Mouse (Mus musculus) heart, embryonic 15.5 days (tissue): ENCODE measurements around the gene Arsg. TPM values are rescaled to one million over a fixed set of nuclear protein-coding genes. Genes with fewer than 3 reads are reported as not detected.
"Not testable (repeated sequence)": the region's sequence is repeated elsewhere in the genome, so short reads cannot be mapped to it uniquely, and the experiment has no call there.

Experiments
- ATAC-seq: fragments of 200-750 bp; cut with Nextera tagmentation; replicated peaks from 2 replicates; pipeline ENCODE4 v1.8.0; 2017; ENCODE audit warnings: low read depth, moderate TSS enrichment; ENCODE audit not compliant: insufficient number of reproducible peaks, insufficient read depth, low FRiP score
- H3K27ac ChIP-seq: fragments of 300-500 bp; sonication (generic); 2 replicates; pipeline ENCODE4 v1.5.1; 2015; ENCODE audit warnings: mild to moderate bottlenecking, inconsistent platforms
- H3K27me3 ChIP-seq: fragments of 300-500 bp; sonication (generic); 2 replicates; pipeline ENCODE4 v1.6.1; 2015; ENCODE audit warnings: inconsistent platforms
- H3K36me3 ChIP-seq: fragments of 300-500 bp; sonication (generic); 2 replicates; pipeline ENCODE4 v1.6.1; 2015; ENCODE audit warnings: mild to moderate bottlenecking, inconsistent platforms
- H3K4me1 ChIP-seq: fragments of 300-500 bp; sonication (generic); replicated peaks from 2 replicates; pipeline ENCODE4 v1.6.1; 2015; ENCODE audit warnings: inconsistent platforms
- H3K4me2 ChIP-seq: fragments of 300-500 bp; sonication (generic); 2 replicates; pipeline ENCODE4 v1.6.1; 2015; ENCODE audit warnings: inconsistent platforms, mild to moderate bottlenecking, moderate library complexity
- H3K4me3 ChIP-seq: fragments of 300-500 bp; sonication (generic); 2 replicates; pipeline ENCODE4 v1.5.1; 2015; ENCODE audit warnings: mild to moderate bottlenecking, inconsistent platforms
- H3K9ac ChIP-seq: fragments of 300-500 bp; sonication (generic); 2 replicates; pipeline ENCODE4 v1.6.1; 2015; ENCODE audit warnings: mild to moderate bottlenecking, inconsistent platforms
- H3K9me3 ChIP-seq: fragments of 300-500 bp; sonication (generic); replicated peaks from 2 replicates; pipeline ENCODE4 v1.6.1; 2016; ENCODE audit warnings: inconsistent platforms
- WGBS: fragments of 180-500 bp; shearing (Covaris S2); methylation state at CpG from one replicate; pipeline ENCODE4 v1.1.7; 2015; ENCODE audit warnings: mixed read lengths; 5-methylcytosine and 5-hydroxymethylcytosine counted together
- polyA plus RNA-seq: library from polyadenylated mRNA; unstranded; fragments of >200 nt; fragmentation: Nextera tagmentation; extraction: Ambion mirVana; gene quantifications from 2 replicates; pipeline ENCODE4 v1.2.1, GENCODE M21; 2015

Arsg gene
- polyA plus RNA-seq, 1 experiment from 2014 or later: 2.7 TPM

- 69% methylated on average over 16 of the region's 16 CpGs for WGBS
- Histone ChIP-seq H3K4me2 (no peak overlapping the region), H3K27ac (no peak overlapping the region), H3K27me3 (peaks cover 2% of the 10 kb centered on the region; the same call in 1 of the 2 replicates), H3K9ac (no peak overlapping the region), H3K36me3 (no peaks in the 10 kb centered on the region), H3K9me3 (no peaks in the 10 kb centered on the region), H3K4me3 (no peak overlapping the region), H3K4me1 (no peaks in the 10 kb centered on the region; the same call in 1 of the 2 replicates)
- no peak for ATAC-seq
Measured at GRCm38 (mm10) chr11:109479575-109480285, 6.6 kb downstream of the Arsg start.

- no peak for ATAC-seq
Measured at GRCm38 (mm10) chr11:109480440-109480839, 7.3 kb downstream of the Arsg start.

GRCm38 (mm10) chr11:109485398-109486045 lies 12.3 kb downstream of the Arsg start:
- no peaks in the 10 kb centered on the region for H3K27me3 ChIP-seq
- H3K4me3 ChIP-seq: no peak overlapping the region
- WGBS: 80% methylated on average over 15 of the region's 15 CpGs
- H3K36me3 ChIP-seq: no peaks in the 10 kb centered on the region
- no peaks in the 10 kb centered on the region for H3K4me1 ChIP-seq
- no peak overlapping the region for H3K9ac ChIP-seq
- H3K4me2 ChIP-seq: no peak overlapping the region
- no peaks in the 10 kb centered on the region for H3K9me3 ChIP-seq
- no peak overlapping the region for H3K27ac ChIP-seq
- no peak for ATAC-seq

More at GRCm38 (mm10) chr11:109480440-109480839, 7.3 kb downstream of the Arsg start:
- Histone ChIP-seq H3K36me3 (no peaks in the 10 kb centered on the region), H3K9me3 (no peaks in the 10 kb centered on the region), H3K27me3 (no peaks in the 10 kb centered on the region), H3K4me2 (no peak overlapping the region), H3K9ac (no peak overlapping the region), H3K4me1 (no peaks in the 10 kb centered on the region; the same call in 1 of the 2 replicates), H3K27ac (no peak overlapping the region), H3K4me3 (no peak overlapping the region)
- WGBS: 57% methylated on average over 8 of the region's 8 CpGs

GRCm38 (mm10) chr11:109487111-109487510 lies 13.9 kb downstream of the Arsg start:
- Histone ChIP-seq H3K9me3 (no peaks in the 10 kb centered on the region), H3K36me3 (no peaks in the 10 kb centered on the region), H3K27me3 (no peaks in the 10 kb centered on the region), H3K27ac (no peak overlapping the region), H3K4me2 (no peak overlapping the region), H3K4me3 (no peak overlapping the region), H3K9ac (no peak overlapping the region), H3K4me1 (no peaks in the 10 kb centered on the region)
- no peak for ATAC-seq
- WGBS: 53% methylated on average over 1 of the region's 1 CpGs

- whole genome bisulfite sequencing: 74% methylated on average over 10 of the region's 10 CpGs
- Histone ChIP-seq H3K4me3 (no peak overlapping the region), H3K36me3 (no peaks in the 10 kb centered on the region), H3K9ac (no peak overlapping the region), H3K4me1 (no peaks in the 10 kb centered on the region), H3K4me2 (no peak overlapping the region), H3K9me3 (no peaks in the 10 kb centered on the region), H3K27me3 (no peaks in the 10 kb centered on the region), H3K27ac (no peak overlapping the region)
- ATAC-seq: no peak
Measured at GRCm38 (mm10) chr11:109487991-109488684, 15.0 kb downstream of the Arsg start.

GRCm38 (mm10) chr11:109489763-109490162 lies 16.6 kb downstream of the Arsg start:
- H3K4me3 ChIP-seq: no peak overlapping the region
- no peaks in the 10 kb centered on the region for H3K36me3 ChIP-seq
- no peak overlapping the region for H3K27ac ChIP-seq
- WGBS: 72% methylated on average over 2 of the region's 2 CpGs
- H3K4me1 ChIP-seq: peaks cover 2% of the 10 kb centered on the region
- no peak overlapping the region for H3K9ac ChIP-seq
- H3K27me3 ChIP-seq: no peaks in the 10 kb centered on the region; the same call in 1 of the 2 replicates
- no peaks in the 10 kb centered on the region for H3K9me3 ChIP-seq
- ATAC-seq: no peak
- no peak overlapping the region for H3K4me2 ChIP-seq

GRCm38 (mm10) chr11:109491844-109492243 lies 18.7 kb downstream of the Arsg start:
- 78% methylated on average over 4 of the region's 4 CpGs for WGBS
- Histone ChIP-seq H3K4me1 (peaks cover 17% of the 10 kb centered on the region), H3K4me2 (no peak overlapping the region), H3K9me3 (no peaks in the 10 kb centered on the region), H3K4me3 (no peak overlapping the region), H3K9ac (no peak overlapping the region), H3K27ac (no peak overlapping the region), H3K36me3 (no peaks in the 10 kb centered on the region), H3K27me3 (no peaks in the 10 kb centered on the region; the same call in 1 of the 2 replicates)
- ATAC-seq: no peak

- not testable (repeated sequence) for H3K4me3 ChIP-seq, H3K27ac ChIP-seq, H3K4me2 ChIP-seq, H3K36me3 ChIP-seq, H3K9ac ChIP-seq, H3K9me3 ChIP-seq, ATAC-seq, H3K27me3 ChIP-seq
- 58% methylated on average over 8 of the region's 8 CpGs for WGBS
- H3K4me1 ChIP-seq: peaks cover 17% of the 10 kb centered on the region
Measured at GRCm38 (mm10) chr11:109492847-109493464, 19.8 kb downstream of the Arsg start.

- 33% methylated on average over 24 of the region's 24 CpGs for WGBS
- no peak for ATAC-seq
Measured at GRCm38 (mm10) chr11:109494890-109495770, 22.0 kb downstream of the Arsg start.

GRCm38 (mm10) chr11:109495771-109496474 lies 22.7 kb downstream of the Arsg start:
- ATAC-seq: peak; percentile 38; the same call in 1 of the 2 replicates
- Histone ChIP-seq H3K9ac (no peak overlapping the region), H3K9me3 (no peaks in the 10 kb centered on the region), H3K4me3 (no peak overlapping the region), H3K36me3 (no peaks in the 10 kb centered on the region), H3K27me3 (no peaks in the 10 kb centered on the region; the same call in 1 of the 2 replicates), H3K4me1 (peaks cover 22% of the 10 kb centered on the region), H3K4me2 (no peak overlapping the region), H3K27ac (no peak overlapping the region)
- WGBS: 59% methylated on average over 14 of the region's 14 CpGs

More at GRCm38 (mm10) chr11:109494890-109495770, 22.0 kb downstream of the Arsg start:
- Histone ChIP-seq H3K9ac (no peak overlapping the region), H3K9me3 (no peaks in the 10 kb centered on the region), H3K4me2 (0 out of 2 replicates have a peak overlapping the region, but pooled peaks have one; percentile 8), H3K27ac (no peak overlapping the region), H3K4me3 (no peak overlapping the region), H3K27me3 (no peaks in the 10 kb centered on the region; the same call in 1 of the 2 replicates), H3K36me3 (no peaks in the 10 kb centered on the region), H3K4me1 (peaks cover 22% of the 10 kb centered on the region)
